Mouse (Mus musculus) myocyte (in vitro differentiated cells): ENCODE results near the gene Lama2.

ENCODE experiments used
- CEBPB ChIP-seq: IDR thresholded peaks from 2 replicates; pipeline ENCODE4 v1.6.1; 2011; ENCODE audit warnings: mild to moderate bottlenecking, moderate library complexity; ENCODE audit not compliant: poor library complexity, insufficient read depth, severe bottlenecking
- E2F4 ChIP-seq: IDR thresholded peaks from one replicate; pipeline ENCODE4 v1.6.1; 2011; ENCODE audit warnings: mild to moderate bottlenecking, control low read depth, moderate library complexity; ENCODE audit not compliant: insufficient read depth
- POLR2A ChIP-seq: IDR thresholded peaks from one replicate; pipeline ENCODE4 v1.6.1; 2011; ENCODE audit warnings: low read depth, mild to moderate bottlenecking, control low read depth, moderate library complexity; ENCODE audit not compliant: insufficient read length
- POLR2AphosphoS2 ChIP-seq: IDR thresholded peaks from one replicate; pipeline ENCODE4 v1.6.1; 2011; ENCODE audit warnings: low read depth, control low read depth; ENCODE audit not compliant: insufficient read length
- USF1 ChIP-seq: IDR thresholded peaks from one replicate; pipeline ENCODE4 v1.6.1; 2011; ENCODE audit warnings: low read depth, mild to moderate bottlenecking, control low read depth, moderate library complexity

DNA sequence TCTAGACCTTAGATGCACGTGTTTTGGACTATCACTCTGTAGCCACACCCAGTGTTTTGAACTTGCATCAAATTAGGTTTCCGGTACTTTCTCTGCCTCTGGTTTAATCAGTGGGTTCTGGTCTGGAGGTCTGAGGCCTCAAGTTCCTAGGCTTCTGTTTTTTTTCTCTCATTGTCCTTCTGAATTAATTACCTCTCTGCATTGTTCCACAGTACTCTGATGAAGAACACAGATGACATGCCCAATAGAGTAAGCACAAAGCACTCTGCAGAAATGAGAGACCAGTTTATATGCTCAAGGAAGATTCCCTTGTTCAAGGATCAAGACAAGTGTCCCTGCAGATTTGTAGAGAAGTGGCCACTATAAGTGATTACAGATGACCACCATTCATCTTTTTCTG lies 613.8 kb downstream of the Lama2 start:
- no peak for TF ChIP-seq POLR2A
- no peak for TF ChIP-seq CEBPB
- no peak for TF ChIP-seq E2F4
- TF ChIP-seq USF1 = no peak
- TF ChIP-seq POLR2AphosphoS2 = no peak
